Mouse (Mus musculus) urinary bladder, adult 18-20 months (tissue): ENCODE data around the gene Zbtb26.
A peak's percentile ranks its signal among the peaks of the same experiment; 100 is the strongest.

Source experiments
- DNase-seq, 2 experiments: peaks; one replicate each; pipeline ENCODE4 v3.0.0; 2022; ENCODE audit warnings: low spot score in 2 of 2, mixed read lengths in 2 of 2

Zbtb26 gene

GRCm38 (mm10) chr2:37442611-37443591 lies at the start of gene Zbtb26, which contains the start of the genes Zbtb6 and Rabgap1:
Gene Zbtb26 (minus strand): TSS chr2:37443135.
Gene Zbtb6 (minus strand): TSS chr2:37443171.
Gene Rabgap1 (plus strand): TSS chr2:37443279.
- peak; percentile 92 to 94 for DNase-seq

DNA sequence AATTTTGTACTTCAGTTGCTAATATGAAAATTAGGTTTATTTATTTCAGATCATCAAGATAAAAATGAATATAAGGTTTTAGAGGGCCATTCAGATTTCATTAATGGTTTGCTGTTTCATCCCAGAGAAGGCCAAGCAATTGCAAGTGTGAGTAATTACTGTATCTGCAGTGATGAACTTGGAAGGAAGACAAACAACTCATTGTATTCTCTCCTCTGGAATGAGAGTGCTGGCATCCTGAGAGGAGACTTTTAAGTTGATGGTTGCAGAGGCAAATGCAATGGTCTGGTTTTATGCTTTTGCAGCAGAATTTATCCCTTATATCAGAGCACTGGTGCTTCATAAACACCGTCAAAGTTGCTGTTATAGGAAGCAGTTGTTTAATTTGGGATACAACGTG lies 46.0 kb upstream of the Zbtb26 start:
- no peak for DNase-seq

DNA sequence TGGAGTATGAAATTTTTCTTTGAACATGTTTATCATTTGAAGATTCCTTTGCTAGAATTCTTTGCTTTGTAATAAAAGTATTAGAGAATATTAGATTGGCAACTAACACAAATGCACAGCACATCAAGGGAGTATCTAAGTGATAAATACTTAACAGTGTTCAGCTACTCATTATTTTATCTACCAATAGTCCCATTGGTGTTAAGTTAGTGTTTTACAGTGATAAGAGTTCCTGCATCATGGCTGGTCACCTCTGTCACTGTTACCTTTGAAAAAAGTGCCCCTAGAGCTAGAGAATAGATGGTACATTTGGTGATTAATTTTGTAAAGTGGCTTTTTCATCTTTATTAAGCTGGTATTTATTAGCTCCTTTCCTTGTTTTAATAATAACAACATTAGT lies 43.5 kb upstream of the Zbtb26 start:
- no peak for DNase-seq

- no peak for DNase-seq
Observed at GRCm38 (mm10) chr2:37485370-37485769, 42.4 kb upstream of the Zbtb26 start.

DNA sequence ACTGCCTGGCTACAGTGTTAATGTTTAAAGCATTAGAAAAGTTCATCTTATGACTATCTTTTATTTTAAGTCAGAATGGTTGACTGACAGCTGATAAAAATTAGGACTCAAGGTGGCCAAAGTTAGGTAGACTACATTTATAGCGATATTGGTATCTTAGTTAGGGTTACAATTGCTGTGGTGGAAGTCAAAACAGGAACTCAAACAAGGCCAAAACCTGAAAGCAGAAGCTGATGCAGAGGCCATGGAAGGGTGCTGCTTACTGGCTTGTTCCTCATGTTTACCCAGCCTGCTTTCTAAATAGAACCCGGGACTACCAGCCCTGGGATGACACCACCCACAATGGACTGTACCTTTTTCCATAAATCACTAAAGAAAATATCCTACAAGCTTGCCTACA lies 41.2 kb upstream of the Zbtb26 start:
- no peak for DNase-seq

DNA sequence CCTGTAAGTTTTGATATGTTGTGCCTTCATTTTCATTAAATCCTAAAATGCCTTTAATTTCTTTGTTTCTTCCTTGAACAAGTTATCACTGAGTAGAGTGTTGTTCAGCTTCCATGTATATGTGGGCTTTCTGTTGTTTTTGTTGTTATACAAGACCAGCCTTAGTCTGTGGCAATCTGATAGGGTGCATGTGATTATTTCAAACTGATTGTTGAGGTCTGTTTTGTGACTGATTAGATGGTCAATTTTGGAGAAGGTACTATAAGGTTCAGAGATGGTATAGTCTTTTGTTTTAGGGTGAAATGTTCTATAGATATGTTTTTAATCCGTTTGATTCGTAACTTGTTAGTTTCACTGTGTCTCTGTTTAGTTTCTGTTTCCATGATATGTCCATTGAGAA lies 37.1 kb upstream of the Zbtb26 start:
- DNase-seq, result no peak

DNA sequence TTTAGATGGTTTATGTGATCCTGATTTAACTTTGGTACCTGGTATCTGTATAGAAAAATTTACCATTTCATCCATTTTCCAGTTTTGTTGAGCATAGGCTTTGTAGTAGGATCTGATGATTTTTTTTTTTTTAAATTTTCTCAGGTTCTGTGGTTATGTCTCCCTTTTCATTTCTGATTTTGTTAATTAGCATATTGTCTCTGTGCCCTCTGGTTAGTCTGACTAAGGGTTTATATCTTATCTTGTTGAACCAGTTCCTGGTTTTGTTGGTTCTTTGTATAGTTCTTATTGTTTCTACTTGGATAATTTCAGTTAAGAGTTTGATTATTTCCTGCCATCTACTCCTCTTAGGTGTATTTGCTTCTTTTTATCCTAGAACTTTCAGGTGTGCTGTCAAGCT lies 36.6 kb upstream of the Zbtb26 start:
- no peak for DNase-seq

DNA sequence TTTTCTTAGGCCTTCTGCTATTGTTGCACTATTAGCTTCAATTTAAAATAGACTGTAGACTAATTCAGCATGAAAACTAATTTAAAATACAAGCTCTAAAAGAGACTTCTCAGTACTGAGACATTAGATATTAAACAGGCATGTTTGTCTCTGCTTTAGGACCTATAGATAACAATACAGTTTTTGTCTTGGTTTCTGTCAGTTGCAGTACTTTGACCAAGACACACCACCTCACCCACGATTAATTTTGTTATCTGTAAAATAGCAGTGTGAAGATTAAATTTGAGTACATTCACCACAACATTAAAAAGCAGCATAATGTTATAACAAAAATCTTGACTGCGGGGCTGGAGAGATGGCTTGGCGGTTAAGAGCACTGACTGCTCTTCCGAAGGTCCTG lies 23.3 kb upstream of the Zbtb26 start:
- DNase-seq, result no peak

GRCm38 (mm10) chr2:37460707-37461106 lies 17.8 kb upstream of the Zbtb26 start:
- DNase-seq, result no peak

DNA sequence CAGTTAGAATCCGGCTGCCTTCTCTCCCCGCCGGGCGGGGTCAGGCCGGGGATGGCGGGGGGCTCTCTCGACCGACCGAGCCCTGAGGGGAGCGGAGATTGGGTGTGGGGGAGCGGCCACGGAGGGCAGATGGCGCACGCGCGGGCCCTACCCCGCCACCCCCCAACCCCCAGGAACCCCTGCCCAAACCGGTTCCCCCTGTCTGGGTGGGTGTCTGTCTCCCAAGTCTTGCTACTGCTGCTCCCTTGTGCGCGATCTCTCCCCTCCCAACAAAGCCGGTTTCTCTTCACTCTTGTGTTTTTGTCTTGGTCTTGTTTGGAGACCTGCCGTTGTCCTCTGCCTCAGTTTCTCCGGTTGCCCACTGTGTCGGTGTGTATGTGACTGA lies 9.4 kb upstream of the Zbtb26 start:
- DNase-seq, result no peak

DNA sequence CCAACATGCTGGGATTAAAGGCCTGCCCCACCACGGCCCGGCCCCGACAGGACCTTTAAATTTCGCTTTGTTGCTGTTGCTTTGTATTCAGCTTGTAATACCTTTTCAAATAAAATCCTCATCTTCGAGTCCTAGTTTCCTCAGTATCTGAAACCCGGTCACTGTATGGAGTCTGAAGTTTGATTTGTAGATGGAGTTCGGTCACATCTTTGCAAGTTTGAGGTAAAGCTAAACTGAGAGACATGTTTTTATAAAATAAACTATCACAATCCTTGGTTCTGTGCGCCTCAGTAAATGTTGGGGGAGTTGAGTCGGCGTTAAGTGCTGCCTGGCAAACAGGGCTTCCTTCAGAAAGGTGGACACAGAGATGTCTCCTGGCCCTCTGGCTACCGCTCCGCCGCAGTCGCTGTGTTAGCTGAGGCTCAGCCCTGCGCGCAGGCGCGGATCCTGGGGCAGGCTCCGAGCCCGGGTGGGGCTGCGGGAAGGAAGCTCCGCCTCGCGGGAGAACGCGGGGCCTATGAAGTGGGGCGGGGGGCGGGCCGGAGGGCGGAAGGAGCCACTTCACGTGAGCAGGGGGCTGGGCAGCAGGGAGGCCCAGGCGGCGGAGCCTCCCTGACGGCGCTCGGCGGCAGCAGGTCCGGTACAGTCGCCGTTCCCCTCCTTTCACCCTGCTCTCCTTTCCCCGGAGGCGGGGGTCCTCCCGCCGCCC lies 8.9 kb upstream of the Zbtb26 start:
- peak; percentile 78 to 91 for DNase-seq

DNA sequence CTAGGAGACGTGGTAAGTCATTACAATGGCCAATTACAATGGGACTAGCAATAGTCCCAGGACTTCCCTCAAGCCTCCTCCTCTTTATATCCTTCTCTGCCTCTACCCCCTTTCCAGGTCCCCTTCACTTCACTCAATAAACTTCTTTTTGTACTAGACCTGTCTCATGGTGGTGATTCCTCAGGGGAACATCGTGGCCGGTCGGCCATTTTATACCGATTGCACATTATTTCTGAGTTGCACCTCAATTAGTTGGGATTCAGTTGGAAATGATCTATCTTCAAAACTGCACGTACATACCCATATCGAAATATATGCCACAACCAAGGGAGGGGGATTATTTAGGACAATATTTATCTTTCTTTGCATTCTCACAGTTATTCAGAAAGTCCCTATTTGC lies 11.3 kb downstream of the Zbtb26 start:
- no peak for DNase-seq

DNA sequence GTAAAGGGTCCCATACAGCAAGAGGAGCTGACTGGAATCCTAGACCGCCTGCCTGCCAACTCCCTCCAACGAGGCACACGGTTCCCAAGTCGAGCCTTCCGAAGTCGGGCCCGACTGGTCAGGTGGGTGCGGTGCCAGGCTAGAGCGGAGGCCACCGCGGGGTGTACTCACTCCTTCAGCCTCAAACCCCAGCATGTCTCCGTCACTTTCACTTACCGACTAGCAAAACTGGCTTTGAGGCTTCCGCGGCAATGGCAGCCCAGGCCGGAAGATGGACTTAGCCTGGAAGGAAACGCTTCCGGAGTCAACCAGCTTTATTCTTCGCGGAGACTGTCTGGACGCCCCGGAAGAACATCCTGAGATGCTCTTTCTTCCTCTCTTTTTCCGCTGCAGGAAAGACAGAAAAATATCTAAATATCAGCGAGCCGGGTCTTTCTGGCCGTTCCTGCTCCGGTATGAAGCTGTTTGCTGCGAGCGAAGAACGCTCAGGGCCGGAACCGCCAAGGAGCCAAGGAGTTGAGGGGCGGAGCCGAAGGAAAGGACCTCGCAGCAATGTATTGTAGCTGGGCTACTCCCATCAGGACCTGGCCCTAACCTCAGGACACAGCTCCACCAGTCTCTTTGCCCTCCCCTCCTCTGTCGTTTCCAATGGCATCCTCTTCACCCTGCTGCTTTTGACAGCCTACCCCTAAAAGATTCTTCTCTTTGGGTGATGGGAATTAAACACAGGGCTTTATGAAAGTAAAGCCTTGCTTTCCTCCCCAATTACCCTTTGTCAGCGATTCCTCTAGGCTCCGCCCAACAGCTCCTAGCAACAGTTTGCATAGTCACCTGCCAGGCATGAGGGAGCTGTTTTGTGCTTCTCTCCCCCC lies 12.1 kb downstream of the Zbtb26 start:
- DNase-seq, result peak; percentile 54 to 81

DNA sequence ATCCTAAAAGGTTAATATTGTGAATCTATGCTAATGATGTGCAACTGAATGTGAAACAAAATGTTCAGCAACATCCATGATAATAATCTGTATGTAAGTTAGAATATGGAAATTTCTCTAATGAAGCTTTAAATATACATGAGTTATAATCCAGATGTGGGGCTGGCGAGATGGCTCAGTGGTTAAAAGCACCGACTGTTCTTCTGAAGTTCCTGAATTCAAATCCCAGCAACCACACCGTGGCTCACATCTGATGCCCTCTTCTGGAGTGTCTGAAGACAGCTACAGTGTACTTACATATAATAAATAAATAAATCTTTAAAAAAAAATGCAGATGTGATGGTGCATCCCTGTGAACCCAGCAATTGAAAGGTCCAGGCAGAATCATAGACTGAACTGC lies 19.3 kb downstream of the Zbtb26 start:
- no peak for DNase-seq

DNA sequence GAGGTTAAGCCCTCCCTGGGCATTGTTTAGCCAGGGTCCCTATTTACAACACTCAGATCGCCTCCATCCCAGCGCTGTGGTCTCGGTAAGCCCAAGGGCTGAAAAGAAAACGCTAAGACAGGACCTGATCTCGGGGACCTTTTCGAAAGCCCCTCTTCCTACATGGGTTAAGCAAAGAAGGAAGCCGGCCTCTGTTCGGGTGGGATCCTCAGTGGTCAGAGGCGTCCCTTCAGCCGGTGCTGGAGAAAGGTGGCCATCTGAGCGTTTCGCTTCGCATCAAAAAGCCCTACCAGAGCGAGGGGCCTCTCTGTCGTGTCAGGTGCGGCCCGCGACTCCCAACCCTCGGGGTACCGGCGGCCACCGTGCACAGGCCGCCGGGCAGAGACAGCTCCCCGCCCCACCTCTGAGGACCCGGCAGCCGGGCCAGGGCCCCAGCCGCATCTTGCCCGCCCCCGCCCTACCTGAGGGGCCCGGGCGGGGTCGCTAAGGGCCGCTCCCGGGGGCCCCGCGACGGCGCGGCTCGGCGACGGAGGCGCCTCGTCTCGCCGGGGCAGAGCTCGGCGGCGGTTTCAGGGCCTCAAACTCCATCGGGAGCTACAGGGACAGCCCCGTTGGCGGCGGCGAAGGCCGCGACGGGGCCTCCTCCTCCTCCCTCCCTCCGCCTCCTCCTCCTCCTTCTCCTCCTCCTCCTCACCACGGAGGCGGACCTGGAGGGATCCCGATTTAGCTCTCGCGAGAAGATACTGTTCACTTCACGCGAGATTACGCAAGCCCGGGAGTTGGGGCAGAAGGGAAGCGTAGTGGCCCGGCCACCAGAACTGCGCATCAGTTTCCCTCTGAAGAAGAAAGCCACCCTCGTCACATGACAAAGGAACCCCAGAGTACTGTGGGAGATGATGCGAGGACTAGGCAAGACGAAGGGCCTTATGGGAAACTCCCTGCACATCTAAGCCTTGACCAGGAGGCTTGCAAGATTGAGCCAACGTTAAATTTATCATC lies 20.3 kb downstream of the Zbtb26 start, which contains the start of gene Rc3h2:
Rc3h2 (minus strand) TSS at position 598 of the 999 bp plus-strand sequence.
- peak; percentile 79 to 94 for DNase-seq

GRCm38 (mm10) chr2:37421903-37422302 lies 21.0 kb downstream of the Zbtb26 start:
- no peak for DNase-seq

GRCm38 (mm10) chr2:37395539-37395938 lies 47.4 kb downstream of the Zbtb26 start:
- no peak for DNase-seq

GRCm38 (mm10) chr2:37382921-37383320 lies 60.0 kb downstream of the Zbtb26 start:
- no peak for DNase-seq
